Mouse (Mus musculus) intestine, postnatal 0 days (tissue): Measurements from ENCODE around the gene 1700037H04Rik. TPM values are rescaled to one million over a fixed set of nuclear protein-coding genes. Genes with fewer than 3 reads are reported as not detected.

Source experiments
- ATAC-seq: fragments of 200-750 bp; cut with Nextera tagmentation; 2 replicates; pipeline ENCODE4 v1.8.0; 2017; ENCODE audit warnings: mild to moderate bottlenecking, moderate TSS enrichment, moderate library complexity
- H3K27ac ChIP-seq: fragments of 300-500 bp; sonication (generic); 2 replicates; pipeline ENCODE4 v1.5.1; 2014; ENCODE audit warnings: mild to moderate bottlenecking, low read depth, low read length, moderate library complexity
- H3K27me3 ChIP-seq: fragments of 300-500 bp; sonication (generic); replicated peaks from 2 replicates; pipeline ENCODE4 v1.6.1; 2014; ENCODE audit warnings: low read length, mixed read lengths; ENCODE audit not compliant: control insufficient read depth, insufficient read depth
- H3K36me3 ChIP-seq: fragments of 300-500 bp; sonication (generic); 2 replicates; pipeline ENCODE4 v1.6.1; 2014; ENCODE audit warnings: mild to moderate bottlenecking, moderate library complexity; ENCODE audit not compliant: control insufficient read depth, insufficient read depth
- H3K4me1 ChIP-seq: fragments of 300-500 bp; sonication (generic); replicated peaks from 2 replicates; pipeline ENCODE4 v1.6.1; 2014; ENCODE audit warnings: antibody characterized with exemption, low read length, mixed read lengths; ENCODE audit not compliant: control insufficient read depth, insufficient read depth
- H3K4me2 ChIP-seq: fragments of 300-500 bp; sonication (generic); replicated peaks from 2 replicates; pipeline ENCODE4 v1.6.1; 2014; ENCODE audit warnings: low read depth, mild to moderate bottlenecking, moderate library complexity
- H3K4me3 ChIP-seq: fragments of 300-500 bp; sonication (generic); 2 replicates; pipeline ENCODE4 v1.5.1; 2014; ENCODE audit warnings: low read depth, low read length
- H3K9ac ChIP-seq: fragments of 300-500 bp; sonication (generic); 2 replicates; pipeline ENCODE4 v1.6.1; 2014; ENCODE audit warnings: mild to moderate bottlenecking, low read depth, low read length
- H3K9me3 ChIP-seq: fragments of 300-500 bp; sonication (generic); 2 replicates; pipeline ENCODE4 v1.6.1; 2016; ENCODE audit warnings: mixed run types; ENCODE audit not compliant: control insufficient read depth
- CTCF ChIP-seq: sonication (generic); IDR thresholded peaks from 2 replicates; pipeline ENCODE4 v1.5.1; 2016; ENCODE audit warnings: low read depth, mild to moderate bottlenecking, control low read depth, antibody characterized with exemption, moderate library complexity
- WGBS: fragments of 180-500 bp; shearing (Covaris S2); extraction: QIAGEN DNeasy Blood & Tissue Kit; methylation state at CpG from one replicate; pipeline ENCODE4 v1.1.7; 2014; 5-methylcytosine and 5-hydroxymethylcytosine counted together
- polyA plus RNA-seq: library from polyadenylated mRNA; unstranded; fragments of >200 nt; fragmentation: Nextera tagmentation; extraction: Ambion mirVana; gene quantifications from 2 replicates; pipeline ENCODE4 v1.2.1, GENCODE M21; 2015

Gene 1700037H04Rik
- polyA plus RNA-seq, 1 experiment from 2014 or later: 145 TPM

- peaks cover 2% of the 10 kb centered on the region; the same call in 1 of the 2 replicates for H3K36me3 ChIP-seq
- H3K9me3 ChIP-seq: no peaks in the 10 kb centered on the region
- no peak; the same call in 1 of the 2 replicates for ATAC-seq
- peak overlapping the region; percentile 53 for H3K4me3 ChIP-seq
- no peaks in the 10 kb centered on the region for H3K27me3 ChIP-seq
- H3K9ac ChIP-seq: peak overlapping the region; percentile 55
- no peak for TF ChIP-seq CTCF
- WGBS: 5% methylated on average over 14 of the region's 14 CpGs
- H3K27ac ChIP-seq: peak overlapping the region; percentile 35; the same call in 1 of the 2 replicates
- H3K4me1 ChIP-seq: peaks cover 3% of the 10 kb centered on the region; the same call in 1 of the 2 replicates
- H3K4me2 ChIP-seq: peak overlapping the region; percentile 78
Measured at GRCm38 (mm10) chr2:131186343-131186742, 26.5 kb upstream of the 1700037H04Rik start.

GRCm38 (mm10) chr2:131179990-131180587, 20.2 kb upstream of the 1700037H04Rik start, which contains the start of gene Cenpb:
TSS of gene Cenpb (minus strand) at chr2:131180067.
- Histone ChIP-seq H3K27ac (peak within 1 kb of the TSS; percentile 98), H3K36me3 (no peaks in the 10 kb centered on the region), H3K4me3 (peak within 1 kb of the TSS; percentile 65), H3K9me3 (no peaks in the 10 kb centered on the region), H3K9ac (peak within 1 kb of the TSS; percentile 96), H3K27me3 (no peaks in the 10 kb centered on the region), H3K4me1 (peaks cover 16% of the 10 kb centered on the region), H3K4me2 (peak within 1 kb of the TSS; percentile 96)
- peak; percentile 81 for ATAC-seq
- WGBS: 3% methylated on average over 45 of the region's 57 CpGs
- TF ChIP-seq CTCF: peak; percentile 65

GRCm38 (mm10) chr2:131179246-131179886, 19.5 kb upstream of the 1700037H04Rik start:
- H3K27me3 ChIP-seq: no peaks in the 10 kb centered on the region
- peak overlapping the region; percentile 96 for H3K4me2 ChIP-seq
- peak overlapping the region; percentile 65 for H3K4me3 ChIP-seq
- under 1% methylated on average over 65 of the region's 67 CpGs for WGBS
- H3K4me1 ChIP-seq: peaks cover 20% of the 10 kb centered on the region
- H3K9ac ChIP-seq: peak overlapping the region; percentile 96
- TF ChIP-seq CTCF: peak; percentile 17; the same call in 1 of the 2 replicates
- H3K36me3 ChIP-seq: no peaks in the 10 kb centered on the region
- H3K9me3 ChIP-seq: no peaks in the 10 kb centered on the region
- ATAC-seq: peak; percentile 62
- H3K27ac ChIP-seq: peak overlapping the region; percentile 98

- H3K27me3 ChIP-seq: no peaks in the 10 kb centered on the region
- peak overlapping the region; percentile 96 for H3K4me2 ChIP-seq
- no peaks in the 10 kb centered on the region for H3K36me3 ChIP-seq
- H3K4me3 ChIP-seq: peak overlapping the region; percentile 65
- peaks cover 20% of the 10 kb centered on the region for H3K4me1 ChIP-seq
- WGBS: 15% methylated on average over 25 of the region's 26 CpGs
- no peaks in the 10 kb centered on the region for H3K9me3 ChIP-seq
- peak overlapping the region; percentile 98 for H3K27ac ChIP-seq
- no peak for ATAC-seq
- TF ChIP-seq CTCF: no peak
- H3K9ac ChIP-seq: peak overlapping the region; percentile 96
Measured at GRCm38 (mm10) chr2:131178828-131179245, 19.0 kb upstream of the 1700037H04Rik start.

GRCm38 (mm10) chr2:131177932-131178331, 18.1 kb upstream of the 1700037H04Rik start:
- WGBS: 47% methylated on average over 9 of the region's 9 CpGs
- ATAC-seq: no peak

GRCm38 (mm10) chr2:131176491-131176890, 16.6 kb upstream of the 1700037H04Rik start:
- 35% methylated on average over 5 of the region's 5 CpGs for WGBS
- H3K9ac ChIP-seq: peak overlapping the region; percentile 22; the same call in 1 of the 2 replicates
- H3K9me3 ChIP-seq: no peaks in the 10 kb centered on the region
- ATAC-seq: peak; percentile 66
- H3K27ac ChIP-seq: peak overlapping the region; percentile 83
- H3K27me3 ChIP-seq: no peaks in the 10 kb centered on the region
- H3K4me1 ChIP-seq: peaks cover 20% of the 10 kb centered on the region
- no peak for TF ChIP-seq CTCF
- H3K36me3 ChIP-seq: no peaks in the 10 kb centered on the region; the same call in 1 of the 2 replicates
- peak overlapping the region; percentile 65 for H3K4me3 ChIP-seq
- H3K4me2 ChIP-seq: peak overlapping the region; percentile 96

More at GRCm38 (mm10) chr2:131177932-131178331, 18.1 kb upstream of the 1700037H04Rik start:
- Histone ChIP-seq H3K4me2 (peak overlapping the region; percentile 96), H3K36me3 (no peaks in the 10 kb centered on the region), H3K9ac (peak overlapping the region; percentile 51), H3K27ac (peak overlapping the region; percentile 70; the same call in 1 of the 2 replicates), H3K9me3 (no peaks in the 10 kb centered on the region), H3K4me3 (peak overlapping the region; percentile 65), H3K27me3 (no peaks in the 10 kb centered on the region), H3K4me1 (peaks cover 20% of the 10 kb centered on the region)
- TF ChIP-seq CTCF: no peak
